Mouse (Mus musculus): ENCODE measurements around the gene Rsbn1l. TPM values are rescaled to one million over a fixed set of nuclear protein-coding genes. Genes with fewer than 3 reads are reported as not detected.

The Rsbn1l gene
- 12.9 TPM for polyA plus RNA-seq (2015; fragmentation: Illumina TruSeq; extraction: RNeasy Lipid Tissue Mini Kit (QIAGEN cat#74804); ENCODE audit: low read depth, low replicate concordance)

GRCm38 (mm10) chr5:20956298-20956697 lies at the start of gene Rsbn1l:
Gene Rsbn1l (minus strand): TSS chr5:20956398.

GRCm38 (mm10) chr5:20881915-20882800 lies 74.0 kb downstream of the Rsbn1l start, which contains the start of the genes Phtf2 and Tmem60:
Gene Phtf2 (minus strand): TSS chr5:20882124.
Gene Tmem60 (plus strand): TSS chr5:20882191.

Other genes starting within 250 kb of the Rsbn1l start
- 10.5 TPM for gene Phtf2, start 74.3 kb downstream of the Rsbn1l start, polyA plus RNA-seq (2015; fragmentation: Illumina TruSeq; extraction: RNeasy Lipid Tissue Mini Kit (QIAGEN cat#74804); ENCODE audit: low read depth, low replicate concordance)
- 42.4 TPM for gene Tmem60, start 74.2 kb downstream of the Rsbn1l start, polyA plus RNA-seq (2015; fragmentation: Illumina TruSeq; extraction: RNeasy Lipid Tissue Mini Kit (QIAGEN cat#74804); ENCODE audit: low read depth, low replicate concordance)
- gene Ptpn12, start 99.5 kb upstream of the Rsbn1l start, polyA plus RNA-seq (2015; fragmentation: Illumina TruSeq; extraction: RNeasy Lipid Tissue Mini Kit (QIAGEN cat#74804); ENCODE audit: low read depth, low replicate concordance) = 30.5 TPM
- 5.1 TPM for gene Gsap, start 229.9 kb upstream of the Rsbn1l start, polyA plus RNA-seq (2015; fragmentation: Illumina TruSeq; extraction: RNeasy Lipid Tissue Mini Kit (QIAGEN cat#74804); ENCODE audit: low read depth, low replicate concordance)

Data from brain, adult 10 weeks (tissue).